ENCODE assay signal across 9 mouse cellular contexts in the genomic region with DNA sequence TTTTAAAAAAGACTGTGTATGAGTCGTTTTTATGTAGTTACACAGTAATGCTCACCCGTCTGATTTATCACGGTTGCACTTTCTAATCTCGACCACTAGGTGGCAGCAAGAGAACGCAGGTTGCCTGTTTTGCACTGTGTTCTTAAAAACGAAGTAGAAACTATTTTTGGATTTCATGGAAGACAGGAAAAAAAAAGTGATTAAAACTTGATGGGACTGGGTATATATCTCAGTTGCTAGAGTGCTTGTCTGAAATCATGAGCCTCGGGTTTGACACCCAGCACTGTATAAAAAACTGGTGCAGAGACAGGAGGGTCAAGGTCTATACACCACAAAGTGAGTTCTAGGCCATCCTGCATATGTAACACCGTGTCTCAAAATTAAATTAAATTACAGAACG.
DNase-seq lines count a peak whose midpoint lies in the region; ATAC-seq and TF ChIP-seq lines count a peak whose summit lies in the region.
"Had no signal": no experiment of that assay in that cellular context is flagged by ENCODE, and none has a peak within 500 bp of the region (broad histone marks: within the 10 kb centered on the region; RNA-seq: fewer than 3 reads in every experiment).

No protein-coding gene starts in this region.

- no peak overlapping the region for H3K4me3 ChIP-seq in E14TG2a.4 (replicated peaks; ENCODE audit: low read length)
- H3K4me3 ChIP-seq: liver, embryonic 15.5 days had no signal

- no peaks in the 10 kb centered on the region for H3K9me3 ChIP-seq in E14TG2a.4 (ENCODE audit: low read length)
- H3K9me3 ChIP-seq: liver, embryonic 15.5 days had no signal

- H3K27me3 ChIP-seq in E14TG2a.4 (ENCODE audit: insufficient read depth, low read length) = no peaks in the 10 kb centered on the region
- H3K27me3 ChIP-seq: liver, embryonic 15.5 days had no signal

- peak; percentile 86 for TF ChIP-seq CTCF in E14TG2a.4 (conservative IDR thresholded peaks at IDR 0.05; ENCODE audit: low read length)

- DNase-seq in cerebellum, adult 18-20 months = peak; percentile 29 to 49
- DNase-seq in cerebellum, adult 9-11 months = peak; percentile 9
- DNase-seq in frontal cortex, postnatal 36 days (ENCODE audit: low spot score in 2 of 2) = peak; percentile 32 to 35
- peak; percentile 51 to 61 for DNase-seq in kidney, postnatal 4 days
- peak; percentile 36 for DNase-seq in lung, postnatal 36 days
- peak; percentile 8 for DNase-seq in right cerebral cortex, postnatal 14 days

- ATAC-seq in cerebellum, adult (ENCODE audit: insufficient number of reproducible peaks, low FRiP score, low TSS enrichment) = no peak

- no peaks in the 10 kb centered on the region for H3K36me3 ChIP-seq in E14TG2a.4 (ENCODE audit: insufficient read depth, low read length)
- H3K36me3 ChIP-seq: liver, embryonic 15.5 days had no signal

- no peaks in the 10 kb centered on the region for H3K4me1 ChIP-seq in E14TG2a.4 (replicated peaks; ENCODE audit: low read depth, low read length)
- H3K4me1 ChIP-seq: liver, embryonic 15.5 days had no signal
